Mouse (Mus musculus) E14TG2a.4 (cell line): Measurements from ENCODE around the gene Coq5.

Experiments
- H3K27me3 ChIP-seq: 2 replicates; pipeline ENCODE4 v1.6.1; 2014; ENCODE audit warnings: low read length, control low read depth; ENCODE audit not compliant: insufficient read depth
- H3K36me3 ChIP-seq: 2 replicates; pipeline ENCODE4 v1.6.1; 2014; ENCODE audit warnings: low read length, control low read depth; ENCODE audit not compliant: insufficient read depth
- H3K4me1 ChIP-seq: replicated peaks from 2 replicates; pipeline ENCODE4 v1.6.1; 2014; ENCODE audit warnings: low read depth, low read length, control low read depth
- H3K4me3 ChIP-seq: replicated peaks from 2 replicates; pipeline ENCODE4 v1.5.1; 2014; ENCODE audit warnings: mild to moderate bottlenecking, low read length
- H3K9me3 ChIP-seq: 2 replicates; pipeline ENCODE4 v1.6.1; 2014; ENCODE audit warnings: low read length, control low read depth
- CTCF ChIP-seq: conservative IDR thresholded peaks from 2 replicates; pipeline ENCODE4 v1.5.1; 2014; ENCODE audit warnings: low read length
- NANOG ChIP-seq: IDR thresholded peaks from 2 replicates; pipeline ENCODE4 v1.6.1; 2014; ENCODE audit warnings: borderline replicate concordance, low read length, mixed read lengths
- POU5F1 ChIP-seq: IDR thresholded peaks from 2 replicates; pipeline ENCODE4 v1.6.1; 2014; ENCODE audit warnings: low read length, borderline replicate concordance

The Coq5 gene

GRCm38 (mm10) chr5:115327610-115328548 is 48.4 kb downstream of the Coq5 start:
- H3K4me1 ChIP-seq, result peaks cover 55% of the 10 kb centered on the region
- no peaks in the 10 kb centered on the region for H3K9me3 ChIP-seq
- H3K4me3 ChIP-seq, result peak overlapping the region; percentile 91
- no peak for TF ChIP-seq NANOG
- H3K27me3 ChIP-seq, result peaks cover 4% of the 10 kb centered on the region; the same call in 1 of the 2 replicates
- H3K36me3 ChIP-seq, result peaks cover 44% of the 10 kb centered on the region

DNA sequence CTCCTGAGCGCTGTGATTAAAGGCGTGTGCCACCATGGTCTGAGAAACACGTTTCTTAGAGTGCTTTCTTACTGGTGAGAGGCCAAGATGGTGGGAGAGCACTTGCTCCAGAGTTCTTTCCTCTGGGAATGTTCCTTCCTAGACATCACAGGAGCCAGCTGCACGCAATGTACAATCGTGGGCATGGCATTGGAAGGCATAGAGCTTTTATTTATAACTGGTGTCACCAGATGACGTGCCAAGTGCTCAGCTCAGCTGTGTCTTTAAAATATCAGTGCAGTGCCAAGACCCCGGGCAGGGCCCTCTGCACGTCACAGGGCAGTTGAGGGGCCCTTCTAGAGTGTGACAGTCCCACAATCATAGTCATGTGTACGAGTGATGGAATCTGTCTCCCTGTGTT is 51.5 kb downstream of the Coq5 start:
- Histone ChIP-seq H3K9me3 (no peaks in the 10 kb centered on the region), H3K27me3 (peaks cover 4% of the 10 kb centered on the region; the same call in 1 of the 2 replicates), H3K4me3 (no peak overlapping the region), H3K4me1 (peaks cover 32% of the 10 kb centered on the region), H3K36me3 (peaks cover 75% of the 10 kb centered on the region)
- TF ChIP-seq CTCF (no peak), POU5F1 (no peak), NANOG (no peak)

- peaks cover 92% of the 10 kb centered on the region for H3K36me3 ChIP-seq
- H3K9me3 ChIP-seq, result no peaks in the 10 kb centered on the region
- TF ChIP-seq CTCF (no peak), POU5F1 (no peak), NANOG (no peak)
- H3K4me3 ChIP-seq, result no peak overlapping the region
- H3K4me1 ChIP-seq, result peaks cover 19% of the 10 kb centered on the region
- no peaks in the 10 kb centered on the region for H3K27me3 ChIP-seq
Measured at GRCm38 (mm10) chr5:115333626-115334025, 54.2 kb downstream of the Coq5 start.

- no peak for TF ChIP-seq POU5F1
- no peak for TF ChIP-seq CTCF
- TF ChIP-seq NANOG, result no peak
- Histone ChIP-seq H3K4me1 (peaks cover 42% of the 10 kb centered on the region), H3K36me3 (peaks cover 59% of the 10 kb centered on the region), H3K9me3 (no peaks in the 10 kb centered on the region), H3K4me3 (peak overlapping the region; percentile 98), H3K27me3 (no peaks in the 10 kb centered on the region)
Measured at GRCm38 (mm10) chr5:115340007-115340406, 60.5 kb downstream of the Coq5 start.

- Histone ChIP-seq H3K4me3 (peak within 1 kb of the TSS; percentile 98), H3K36me3 (peaks cover 59% of the 10 kb centered on the region), H3K27me3 (no peaks in the 10 kb centered on the region), H3K9me3 (no peaks in the 10 kb centered on the region), H3K4me1 (peaks cover 50% of the 10 kb centered on the region)
- TF ChIP-seq POU5F1 (no peak), CTCF (no peak), NANOG (no peak)
Measured at GRCm38 (mm10) chr5:115340577-115341313, 61.3 kb downstream of the Coq5 start, which contains the start of the genes Gatc and Triap1. TSS of gene Gatc (minus strand) at chr5:115341178. TSS of gene Triap1 (plus strand) at chr5:115341225.

GRCm38 (mm10) chr5:115341314-115342165 is 62.1 kb downstream of the Coq5 start:
- H3K4me3 ChIP-seq, result peak overlapping the region; percentile 98
- no peak for TF ChIP-seq NANOG
- no peak for TF ChIP-seq CTCF
- TF ChIP-seq POU5F1, result no peak
- no peaks in the 10 kb centered on the region for H3K9me3 ChIP-seq

More at GRCm38 (mm10) chr5:115341314-115342165, 62.1 kb downstream of the Coq5 start:
- Histone ChIP-seq H3K36me3 (peaks cover 59% of the 10 kb centered on the region), H3K4me1 (peaks cover 58% of the 10 kb centered on the region), H3K27me3 (no peaks in the 10 kb centered on the region)
